13 mouse cellular contexts compared by ENCODE assay signal in genomic region chr2:135725362-135725761, GRCm38 (mm10).
DNase-seq lines count a peak whose midpoint lies in the region; ATAC-seq and TF ChIP-seq lines count a peak whose summit lies in the region.
"Had no signal": no experiment of that assay in that cellular context is flagged by ENCODE, and none has a peak within 500 bp of the region (broad histone marks: within the 10 kb centered on the region; RNA-seq: fewer than 3 reads in every experiment).

No protein-coding gene starts in this region.

- no peaks in the 10 kb centered on the region for H3K9me3 ChIP-seq in kidney, embryonic 15.5 days (replicated peaks)
- H3K9me3 ChIP-seq in liver, embryonic 15.5 days (replicated peaks), result no peaks in the 10 kb centered on the region
- H3K9me3 ChIP-seq in hindbrain, embryonic 12.5 days (replicated peaks), result no peaks in the 10 kb centered on the region
- H3K9me3 ChIP-seq: hindbrain, embryonic 10.5 days; lung, embryonic 15.5 days had no signal

- peak overlapping the region; percentile 71 for H3K27ac ChIP-seq in gastrocnemius, adult 2 months
- no peak overlapping the region for H3K27ac ChIP-seq in kidney, embryonic 15.5 days
- no peak overlapping the region for H3K27ac ChIP-seq in liver, embryonic 15.5 days (replicated peaks)
- no peak overlapping the region for H3K27ac ChIP-seq in hindbrain, embryonic 12.5 days
- H3K27ac ChIP-seq: hindbrain, embryonic 10.5 days; kidney, postnatal 0 days; left cerebral cortex, adult 2 months; lung, embryonic 15.5 days had no signal

- DNase-seq in gastrocnemius, adult 2 months, result no peak
- DNase-seq in gastrocnemius, adult 8-10 months (ENCODE audit: low spot score in 2 of 2), result no peak
- DNase-seq in kidney, postnatal 14 days, result peak; percentile 38
- DNase-seq in testis, postnatal 10 days (ENCODE audit: low spot score), result no peak

- 69% methylated on average over 4 of the region's 4 CpGs for WGBS in kidney, embryonic 15.5 days
- 21% methylated on average over 4 of the region's 4 CpGs for WGBS in liver, embryonic 15.5 days (ENCODE audit: insufficient replicate concordance)
- WGBS in hindbrain, embryonic 12.5 days, result 87% methylated on average over 4 of the region's 4 CpGs

- intact Hi-C loops in gastrocnemius, adult 2 months (cut with DNase I), result no loop called here

- H3K4me2 ChIP-seq in kidney, embryonic 15.5 days, result no peak overlapping the region
- no peak overlapping the region for H3K4me2 ChIP-seq in liver, embryonic 15.5 days
- H3K4me2 ChIP-seq in hindbrain, embryonic 12.5 days (replicated peaks), result no peak overlapping the region
- H3K4me2 ChIP-seq: lung, embryonic 15.5 days had no signal

- no peaks in the 10 kb centered on the region for H3K36me3 ChIP-seq in kidney, embryonic 15.5 days
- H3K36me3 ChIP-seq in liver, embryonic 15.5 days (replicated peaks), result no peaks in the 10 kb centered on the region
- no peaks in the 10 kb centered on the region for H3K36me3 ChIP-seq in hindbrain, embryonic 12.5 days
- H3K36me3 ChIP-seq: hindbrain, embryonic 10.5 days; lung, embryonic 15.5 days had no signal

- H3K9ac ChIP-seq in kidney, embryonic 15.5 days, result no peak overlapping the region
- H3K9ac ChIP-seq in liver, embryonic 15.5 days, result no peak overlapping the region
- H3K9ac ChIP-seq in hindbrain, embryonic 12.5 days, result no peak overlapping the region
- H3K9ac ChIP-seq: lung, embryonic 15.5 days had no signal

- no peak overlapping the region for H3K4me3 ChIP-seq in gastrocnemius, adult 2 months
- no peak overlapping the region for H3K4me3 ChIP-seq in kidney, embryonic 15.5 days (replicated peaks)
- H3K4me3 ChIP-seq in liver, embryonic 15.5 days (replicated peaks), result no peak overlapping the region
- H3K4me3 ChIP-seq in hindbrain, embryonic 12.5 days, result no peak overlapping the region
- H3K4me3 ChIP-seq: erythroblast, embryonic 14.5 days; hindbrain, embryonic 10.5 days; left cerebral cortex, adult 2 months; lung, embryonic 15.5 days had no signal

- no peak for TF ChIP-seq CTCF in gastrocnemius, adult 2 months (IDR thresholded peaks at IDR 0.05)

- ATAC-seq in kidney, embryonic 15.5 days (replicated peaks; ENCODE audit: low FRiP score), result no peak
- ATAC-seq in liver, embryonic 15.5 days (ENCODE audit: insufficient read depth), result peak; percentile 28; the same call in 1 of the 2 replicates
- ATAC-seq in megakaryocyte-erythroid progenitor cell, adult 5-6 weeks (replicated peaks; ENCODE audit: low FRiP score, low TSS enrichment, poor library complexity, severe bottlenecking), result peak; percentile 47; the same call in 1 of the 2 replicates
- no peak for ATAC-seq in hindbrain, embryonic 12.5 days (ENCODE audit: low FRiP score)

- H3K4me1 ChIP-seq in kidney, embryonic 15.5 days, result 0 out of 2 replicates have a peak, but pooled peaks cover 7% of the 10 kb centered on the region
- no peaks in the 10 kb centered on the region for H3K4me1 ChIP-seq in liver, embryonic 15.5 days (replicated peaks)
- peaks cover 7% of the 10 kb centered on the region; the same call in 1 of the 2 replicates for H3K4me1 ChIP-seq in hindbrain, embryonic 12.5 days

- no peaks in the 10 kb centered on the region for H3K27me3 ChIP-seq in kidney, embryonic 15.5 days
- H3K27me3 ChIP-seq in liver, embryonic 15.5 days, result no peaks in the 10 kb centered on the region
- H3K27me3 ChIP-seq in hindbrain, embryonic 12.5 days, result no peaks in the 10 kb centered on the region
- H3K27me3 ChIP-seq: lung, embryonic 15.5 days had no signal

Comparison
In these comparisons a context has a peak if more than half of its experiments do, and no peak if none do; other contexts are left out.
1. ATAC-seq: peak in liver, embryonic 15.5 days (single experiment) and megakaryocyte-erythroid progenitor cell, adult 5-6 weeks (single experiment); none in kidney, embryonic 15.5 days (single experiment) and hindbrain, embryonic 12.5 days (single experiment).